Mouse (Mus musculus) liver, embryonic 11.5 days (tissue): Measurements from ENCODE around the gene Rplp2. TPM values are rescaled to one million over a fixed set of nuclear protein-coding genes. Genes with fewer than 3 reads are reported as not detected.

Experiments used
- ATAC-seq: fragments of 200-750 bp; cut with Nextera tagmentation; replicated peaks from 2 replicates; pipeline ENCODE4 v1.8.0; 2017; ENCODE audit warnings: moderate number of reproducible peaks, mild to moderate bottlenecking, moderate TSS enrichment, moderate library complexity; ENCODE audit not compliant: low FRiP score
- DNase-seq: peaks from one replicate; pipeline ENCODE4 v3.0.0-alpha.2; 2017; ENCODE audit warnings: low spot score
- H3K27ac ChIP-seq: fragments of 300-500 bp; sonication (generic); 2 replicates; pipeline ENCODE4 v1.5.1; 2014; ENCODE audit warnings: mild to moderate bottlenecking, low read depth, low read length, control low read depth
- H3K27me3 ChIP-seq: fragments of 300-500 bp; sonication (generic); replicated peaks from 2 replicates; pipeline ENCODE4 v1.6.1; 2014; ENCODE audit warnings: low read length, mixed read lengths; ENCODE audit not compliant: control insufficient read depth, insufficient read depth
- H3K36me3 ChIP-seq: fragments of 300-500 bp; sonication (generic); 2 replicates; pipeline ENCODE4 v1.6.1; 2014; ENCODE audit warnings: mild to moderate bottlenecking, low read length, moderate library complexity, mixed read lengths; ENCODE audit not compliant: control insufficient read depth, insufficient read depth
- H3K4me1 ChIP-seq: fragments of 300-500 bp; sonication (generic); replicated peaks from 2 replicates; pipeline ENCODE4 v1.6.1; 2014; ENCODE audit warnings: low read length, mixed read lengths; ENCODE audit not compliant: control insufficient read depth, insufficient read depth
- H3K4me2 ChIP-seq: fragments of 300-500 bp; sonication (generic); 2 replicates; pipeline ENCODE4 v1.6.1; 2014; ENCODE audit warnings: mild to moderate bottlenecking, control low read depth, moderate library complexity
- H3K4me3 ChIP-seq: fragments of 300-500 bp; sonication (generic); 2 replicates; pipeline ENCODE4 v1.5.1; 2014; ENCODE audit warnings: low read depth, low read length, control low read depth
- H3K9ac ChIP-seq: fragments of 300-500 bp; sonication (generic); 2 replicates; pipeline ENCODE4 v1.6.1; 2014; ENCODE audit warnings: low read depth, low read length, control low read depth
- H3K9me3 ChIP-seq: fragments of 300-500 bp; sonication (generic); 2 replicates; pipeline ENCODE4 v1.6.1; 2016; ENCODE audit warnings: low read length, inconsistent platforms, mixed read lengths; ENCODE audit not compliant: control insufficient read depth
- WGBS: fragments of 180-500 bp; shearing (Covaris S2); extraction: QIAGEN DNeasy Blood & Tissue Kit; methylation state at CpG from one replicate; pipeline ENCODE4 v1.1.7; 2014; 5-methylcytosine and 5-hydroxymethylcytosine counted together
- polyA plus RNA-seq: library from polyadenylated mRNA; unstranded; fragments of >200 nt; fragmentation: Nextera tagmentation; extraction: Ambion mirVana; gene quantifications from 2 replicates; pipeline ENCODE4 v1.2.1, GENCODE M21; 2014

Rplp2 gene
- polyA plus RNA-seq, 1 experiment from 2014 or later, result 1,836 TPM

DNA sequence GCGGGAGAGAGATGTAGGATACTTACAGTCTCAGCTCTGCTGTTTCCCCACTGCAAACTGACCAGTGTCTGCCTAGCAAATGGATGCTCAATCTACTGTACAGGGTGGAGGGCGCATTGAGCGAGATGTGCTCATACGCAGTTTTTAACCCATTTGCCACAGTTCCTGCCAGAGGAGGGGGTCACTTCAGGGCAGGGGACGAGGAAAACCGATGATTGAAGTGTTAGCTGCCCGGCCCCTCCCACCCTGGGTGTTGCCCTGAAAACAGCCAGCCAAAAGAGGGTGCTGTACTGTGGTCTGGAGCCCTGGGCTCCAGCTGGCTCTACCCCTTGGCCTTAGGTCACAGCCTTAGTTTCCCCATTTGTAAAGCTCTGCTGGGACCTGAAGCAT, 29.8 kb downstream of the Rplp2 start:
- H3K4me2 ChIP-seq, result peak overlapping the region; percentile 91
- H3K27me3 ChIP-seq, result peaks cover 4% of the 10 kb centered on the region
- H3K4me3 ChIP-seq, result peak overlapping the region; percentile 88
- WGBS, result 7% methylated on average over 7 of the region's 7 CpGs
- peak overlapping the region; percentile 85 for H3K9ac ChIP-seq
- H3K36me3 ChIP-seq, result peaks cover 9% of the 10 kb centered on the region
- ATAC-seq (peak; percentile 9), DNase-seq (no peak)
- no peaks in the 10 kb centered on the region for H3K9me3 ChIP-seq
- peak overlapping the region; percentile 90 for H3K27ac ChIP-seq
- H3K4me1 ChIP-seq, result peaks cover 50% of the 10 kb centered on the region

GRCm38 (mm10) chr7:141477578-141478269, 30.6 kb downstream of the Rplp2 start:
- DNase-seq, result no peak
- H3K9ac ChIP-seq, result peak overlapping the region; percentile 85; the same call in 1 of the 2 replicates
- H3K36me3 ChIP-seq, result peaks cover 2% of the 10 kb centered on the region
- peak overlapping the region; percentile 90 for H3K27ac ChIP-seq
- peak overlapping the region; percentile 91 for H3K4me2 ChIP-seq
- WGBS, result 37% methylated on average over 4 of the region's 4 CpGs
- H3K9me3 ChIP-seq, result no peaks in the 10 kb centered on the region
- ATAC-seq, result no peak
- peaks cover 8% of the 10 kb centered on the region for H3K27me3 ChIP-seq
- 0 out of 2 replicates have a peak overlapping the region, but pooled peaks have one; percentile 13 for H3K4me3 ChIP-seq
- H3K4me1 ChIP-seq, result peaks cover 58% of the 10 kb centered on the region

DNA sequence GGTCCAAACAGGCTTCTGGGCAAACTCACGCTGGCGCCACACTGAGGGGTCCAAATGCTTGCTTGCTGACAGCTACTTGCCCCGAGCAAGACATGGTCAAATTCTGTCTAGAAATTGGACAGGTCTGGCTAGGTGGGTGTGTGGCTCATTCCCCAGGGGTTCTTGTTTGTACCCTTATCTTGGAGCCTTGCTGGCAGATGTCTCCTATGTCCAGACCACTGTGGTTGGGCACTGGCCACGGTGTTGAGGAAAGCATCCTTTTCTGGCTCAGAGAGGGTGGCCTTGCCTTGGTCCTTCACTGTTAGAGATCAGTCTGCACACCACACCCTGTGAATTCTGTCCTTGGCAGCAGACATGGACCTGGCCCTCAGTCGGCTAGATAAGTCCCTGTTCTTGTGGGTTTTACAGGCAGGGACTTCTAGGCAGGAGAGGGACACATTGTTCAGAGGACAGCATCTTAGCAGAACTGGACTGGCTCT, 31.1 kb downstream of the Rplp2 start:
- 0 out of 2 replicates have a peak overlapping the region, but pooled peaks have one; percentile 13 for H3K4me3 ChIP-seq
- peak overlapping the region; percentile 2; the same call in 1 of the 2 replicates for H3K9ac ChIP-seq

GRCm38 (mm10) chr7:141480842-141481497, 33.8 kb downstream of the Rplp2 start:
- peaks cover 10% of the 10 kb centered on the region for H3K27me3 ChIP-seq
- H3K4me3 ChIP-seq, result peak overlapping the region; percentile 60; the same call in 1 of the 2 replicates
- no peak overlapping the region for H3K9ac ChIP-seq
- H3K36me3 ChIP-seq, result no peaks in the 10 kb centered on the region
- DNase-seq (peak; percentile 62), ATAC-seq (peak; percentile 60)
- H3K4me1 ChIP-seq, result peaks cover 44% of the 10 kb centered on the region
- 15% methylated on average over 10 of the region's 10 CpGs for WGBS
- peak overlapping the region; percentile 99 for H3K4me2 ChIP-seq
- no peak overlapping the region for H3K27ac ChIP-seq
- no peaks in the 10 kb centered on the region for H3K9me3 ChIP-seq

More for the DNA sequence above, 31.1 kb downstream of the Rplp2 start:
- no peak for DNase-seq
- ATAC-seq, result no peak
- peaks cover 57% of the 10 kb centered on the region for H3K4me1 ChIP-seq
- 49% methylated on average over 5 of the region's 5 CpGs for WGBS
- peaks cover 10% of the 10 kb centered on the region for H3K27me3 ChIP-seq
- H3K4me2 ChIP-seq, result peak overlapping the region; percentile 91
- peak overlapping the region; percentile 49; the same call in 1 of the 2 replicates for H3K27ac ChIP-seq
- H3K36me3 ChIP-seq, result no peaks in the 10 kb centered on the region
- no peaks in the 10 kb centered on the region for H3K9me3 ChIP-seq

GRCm38 (mm10) chr7:141481498-141482401, 34.6 kb downstream of the Rplp2 start:
- ATAC-seq (no peak), DNase-seq (peak; percentile 66)
- Histone ChIP-seq H3K4me1 (peaks cover 39% of the 10 kb centered on the region), H3K4me2 (peak overlapping the region; percentile 99), H3K27me3 (peaks cover 10% of the 10 kb centered on the region), H3K36me3 (no peaks in the 10 kb centered on the region), H3K9me3 (no peaks in the 10 kb centered on the region), H3K4me3 (peak overlapping the region; percentile 60), H3K27ac (no peak overlapping the region), H3K9ac (peak overlapping the region; percentile 51)
- 3% methylated on average over 67 of the region's 81 CpGs for WGBS

- WGBS, result 35% methylated on average over 11 of the region's 11 CpGs
- no peaks in the 10 kb centered on the region for H3K36me3 ChIP-seq
- H3K27ac ChIP-seq, result no peak overlapping the region
- H3K4me2 ChIP-seq, result peak overlapping the region; percentile 99
- DNase-seq (no peak), ATAC-seq (no peak)
- peak overlapping the region; percentile 51 for H3K9ac ChIP-seq
- H3K4me3 ChIP-seq, result peak overlapping the region; percentile 60
- no peaks in the 10 kb centered on the region for H3K9me3 ChIP-seq
- peaks cover 30% of the 10 kb centered on the region for H3K4me1 ChIP-seq
- H3K27me3 ChIP-seq, result peaks cover 10% of the 10 kb centered on the region
These were observed 35.4 kb downstream of the Rplp2 start for GRCm38 (mm10) chr7:141482531-141483024.

DNA sequence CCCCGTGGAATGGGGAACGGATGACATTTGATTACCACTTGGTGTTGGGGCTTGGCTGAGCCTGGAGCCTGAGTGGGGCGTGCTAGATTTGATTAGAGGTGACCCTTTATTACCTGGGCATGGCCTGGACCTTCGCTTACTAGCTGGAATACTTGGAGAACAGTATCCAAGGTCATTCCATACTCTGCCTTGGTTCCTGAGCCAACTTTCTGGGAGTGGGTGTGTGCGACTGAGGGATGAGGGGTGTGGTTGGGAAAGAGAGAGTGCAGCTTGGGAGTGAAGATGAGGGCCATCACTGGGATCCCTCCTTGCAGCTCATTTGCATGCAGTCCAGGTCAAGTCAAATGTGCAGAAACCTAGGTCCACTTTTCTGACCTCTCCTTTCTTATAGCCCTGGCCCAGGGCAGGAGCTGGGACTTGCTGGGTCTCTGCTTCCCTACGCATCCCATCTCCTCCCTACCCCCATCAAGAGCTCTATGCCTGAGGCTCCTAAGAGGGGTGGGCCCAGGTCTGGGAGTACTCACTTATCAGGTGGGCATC, 36.0 kb downstream of the Rplp2 start:
- no peak overlapping the region for H3K4me3 ChIP-seq
- no peak overlapping the region for H3K4me2 ChIP-seq
- H3K9ac ChIP-seq, result no peak overlapping the region
- no peak overlapping the region for H3K27ac ChIP-seq
- H3K4me1 ChIP-seq, result peaks cover 24% of the 10 kb centered on the region
- no peaks in the 10 kb centered on the region for H3K9me3 ChIP-seq
- H3K27me3 ChIP-seq, result peaks cover 10% of the 10 kb centered on the region
- H3K36me3 ChIP-seq, result no peaks in the 10 kb centered on the region
- 75% methylated on average over 5 of the region's 6 CpGs for WGBS
- ATAC-seq, result no peak
- no peak for DNase-seq
